Mouse (Mus musculus): ENCODE measurements at regions not wholly inside any gene's neighbourhood (a gene's known extent, or its start where the extent isn't known, plus 50 kb on each side); places are given as distances from the start of the nearest gene placed in this dataset.

- intact Hi-C loops (cut with DNase I) = loop anchor here (10.0 kb wide), 1 partner anchor 690 kb away; no protein-coding TSS in a partner anchor
- no peak for DNase-seq (ENCODE audit: low spot score)
These were observed 71.8 kb downstream of the Scp2d1 start for GRCm38 (mm10) chr2:144895254-144895653.

DNA sequence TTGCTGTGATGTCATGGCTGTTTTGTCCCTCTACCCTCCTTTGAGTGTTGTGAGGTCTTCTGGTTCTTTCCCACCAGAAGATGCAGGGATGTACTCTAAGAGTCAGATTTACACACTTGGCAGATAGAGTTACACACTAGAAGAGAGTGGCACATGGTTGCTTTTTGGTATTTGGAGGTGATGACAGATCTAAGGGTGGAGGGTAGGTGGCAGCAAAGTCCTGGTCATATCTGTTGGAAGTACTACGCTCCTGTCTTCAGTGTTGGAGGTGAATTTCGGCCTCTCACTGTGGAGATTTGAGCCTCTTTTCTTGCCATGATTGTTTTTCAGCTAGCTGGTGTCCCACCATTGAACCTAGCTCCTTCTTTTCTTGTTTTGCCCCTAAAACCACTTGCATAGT, 73.0 kb downstream of the Scp2d1 start:
- DNase-seq (ENCODE audit: low spot score) = no peak
- intact Hi-C loops (cut with DNase I) = loop anchor here (10.0 kb wide), 1 partner anchor 688 kb away; no protein-coding TSS in a partner anchor

- intact Hi-C loops (cut with DNase I) = no loop called here
- no peak for DNase-seq (ENCODE audit: low spot score)
These were observed 83.3 kb downstream of the Scp2d1 start for GRCm38 (mm10) chr2:144906786-144907185.

- no peak for DNase-seq (ENCODE audit: low spot score)
- intact Hi-C loops (cut with DNase I) = no loop called here
These were observed 122.4 kb downstream of the Scp2d1 start for GRCm38 (mm10) chr2:144945840-144946239.

DNA sequence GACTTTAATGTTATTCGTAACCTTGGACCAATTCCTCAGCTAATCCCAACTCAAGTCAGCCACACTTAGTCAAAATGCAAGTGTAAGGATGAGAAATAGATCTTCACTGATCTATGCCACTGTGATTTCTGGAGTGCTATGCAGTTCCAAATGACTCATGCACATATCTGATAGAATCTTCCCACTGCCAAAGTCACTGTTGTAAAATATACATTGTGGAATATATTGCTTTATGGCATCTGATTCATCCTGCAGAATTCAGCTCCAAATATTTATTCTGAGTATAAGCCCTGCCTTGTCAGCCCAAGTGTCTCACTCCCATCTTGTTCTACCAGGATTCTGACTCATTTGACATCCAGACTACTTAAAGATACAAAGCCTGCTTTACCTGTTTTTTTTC, 123.0 kb downstream of the Scp2d1 start:
- DNase-seq (ENCODE audit: low spot score) = no peak
- intact Hi-C loops (cut with DNase I) = no loop called here

- intact Hi-C loops (cut with DNase I) = no loop called here
- no peak for DNase-seq (ENCODE audit: low spot score)
These were observed 125.8 kb downstream of the Scp2d1 start for GRCm38 (mm10) chr2:144949232-144949631.

All from heart, postnatal 25 days (tissue).